Mouse (Mus musculus): ENCODE measurements around the gene Antxr1.

- TF ChIP-seq CTCF (IDR thresholded peaks at IDR 0.05): no peak
- TF ChIP-seq POLR2A (IDR thresholded peaks at IDR 0.05; ENCODE audit: insufficient read depth, low read depth, low read length): no peak
- TF ChIP-seq EP300 (IDR thresholded peaks at IDR 0.05; ENCODE audit: insufficient read depth, low read depth, low read length): no peak
These were observed 187.7 kb downstream of the Antxr1 start for GRCm38 (mm10) chr6:87147921-87148320.
